Mouse (Mus musculus) erythroblast, embryonic 14.5 days (primary cell): ENCODE results near the gene Gabrp.

ENCODE experiments used
- GATA1 ChIP-seq: IDR thresholded peaks from 2 replicates; pipeline ENCODE4 v1.6.1; 2012; ENCODE audit warnings: low read length, inconsistent platforms, mixed read lengths
- TAL1 ChIP-seq: IDR thresholded peaks from 3 replicates; pipeline ENCODE4 v1.6.1; 2012; ENCODE audit warnings: low read length, inconsistent platforms, mixed read lengths

- TF ChIP-seq TAL1 (no peak), GATA1 (no peak)
Observed at GRCm38 (mm10) chr11:33627136-33627742, 48.5 kb upstream of the Gabrp start.
